Mouse (Mus musculus) heart, postnatal 0 days (tissue): ENCODE data around the gene Grid2.

ENCODE experiments used
- CTCF ChIP-seq: IDR thresholded peaks from 2 replicates; pipeline ENCODE4 v1.5.1; 2016; ENCODE audit warnings: antibody characterized with exemption, control low read depth, low read depth
- EP300 ChIP-seq: IDR thresholded peaks from 2 replicates; pipeline ENCODE4 v1.6.1; 2016; ENCODE audit warnings: antibody characterized with exemption, low read depth

DNA sequence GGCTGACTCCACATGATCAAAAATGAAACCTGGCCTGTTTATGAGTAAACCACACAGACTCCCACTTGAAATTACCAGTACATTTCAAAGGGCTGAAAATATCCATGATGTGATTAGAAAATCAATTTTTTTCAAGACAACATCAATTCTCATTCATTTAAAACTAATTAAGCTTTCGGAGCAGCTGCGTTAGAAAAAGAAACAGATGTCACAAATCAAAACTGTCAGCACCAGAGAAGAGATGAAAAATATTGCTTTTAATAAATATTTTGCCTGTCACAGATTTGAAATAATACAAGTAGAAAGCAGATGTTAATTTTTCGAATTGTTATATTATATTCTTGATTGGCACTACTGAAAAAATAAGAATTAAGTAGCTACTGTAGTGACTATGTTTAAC, 1415.3 kb downstream of the Grid2 start:
- TF ChIP-seq CTCF (no peak), EP300 (no peak)
